Mouse (Mus musculus) liver, embryonic 14.5 days (tissue): Measurements from ENCODE around the gene Dohh.

Experiments
- CTCF ChIP-seq: IDR thresholded peaks from 2 replicates; pipeline ENCODE4 v1.5.1; 2016; ENCODE audit warnings: antibody characterized with exemption, low read depth, control low read depth
- EP300 ChIP-seq: IDR thresholded peaks from 2 replicates; pipeline ENCODE4 v1.6.1; 2016; ENCODE audit warnings: antibody characterized with exemption, low read depth

GRCm38 (mm10) chr10:81351678-81352291 lies 32.4 kb upstream of the Dohh start:
- TF ChIP-seq EP300 (peak; percentile 26; the same call in 1 of the 2 replicates), CTCF (no peak)
